Mouse (Mus musculus) ES-E14 (cell line): ENCODE measurements around the gene Cngb1. TPM values are rescaled to one million over a fixed set of nuclear protein-coding genes. Genes with fewer than 3 reads are reported as not detected.

Source experiments
- DNase-seq: peaks from one replicate; pipeline ENCODE4 v3.0.0-alpha.2; 2013; ENCODE audit warnings: low read depth, low spot score
- H3K27ac ChIP-seq: 2 replicates; pipeline ENCODE4 v1.5.1; 2012; ENCODE audit warnings: low read depth, mild to moderate bottlenecking, low read length, moderate library complexity, mixed read lengths; ENCODE audit not compliant: poor library complexity, insufficient read depth, severe bottlenecking
- H3K36me3 ChIP-seq: 2 replicates; pipeline ENCODE4 v1.6.1; 2012; ENCODE audit warnings: mild to moderate bottlenecking, low read length, moderate library complexity, mixed read lengths; ENCODE audit not compliant: control insufficient read depth, poor library complexity, insufficient read depth, severe bottlenecking
- H3K4me1 ChIP-seq, 2 experiments: fragments of 150-350 bp in 1 of 2; sonication (generic) in 1 of 2; 2 replicates each; pipeline ENCODE4 v1.6.1; 2012; ENCODE audit warnings: low read length in 2 of 2, mild to moderate bottlenecking in 1 of 2, mixed read lengths in 1 of 2; ENCODE audit not compliant: control insufficient read depth in 2 of 2, insufficient read depth in 2 of 2, poor library complexity in 1 of 2
- H3K4me3 ChIP-seq, 2 experiments: fragments of 150-350 bp in 1 of 2; sonication (generic) in 1 of 2; 2 replicates each; pipeline ENCODE4 v1.5.1; 2012; ENCODE audit warnings: low read length in 2 of 2, low read depth in 1 of 2, mild to moderate bottlenecking in 1 of 2, mixed read lengths in 1 of 2; ENCODE audit not compliant: insufficient read depth in 1 of 2, poor library complexity in 1 of 2, severe bottlenecking in 1 of 2
- H3K9ac ChIP-seq: 2 replicates; pipeline ENCODE4 v1.6.1; 2012; ENCODE audit warnings: low read depth, mild to moderate bottlenecking, low read length, mixed read lengths; ENCODE audit not compliant: poor library complexity, insufficient read depth, severe bottlenecking
- H3K9me3 ChIP-seq: fragments of 150-350 bp; sonication (generic); 2 replicates; pipeline ENCODE4 v1.6.1; 2012; ENCODE audit warnings: low read depth, mild to moderate bottlenecking, low read length; ENCODE audit not compliant: control insufficient read depth, insufficient read depth
- CHD2 ChIP-seq: IDR thresholded peaks from 2 replicates; pipeline ENCODE4 v1.6.1; 2014; ENCODE audit warnings: mild to moderate bottlenecking, low read depth, low read length, inconsistent platforms
- HCFC1 ChIP-seq: IDR thresholded peaks from 2 replicates; pipeline ENCODE4 v1.6.1; 2012; ENCODE audit warnings: low read length, inconsistent platforms, borderline replicate concordance; ENCODE audit not compliant: insufficient read depth
- MAFK ChIP-seq: IDR thresholded peaks from 2 replicates; pipeline ENCODE4 v1.6.1; 2014; ENCODE audit warnings: mild to moderate bottlenecking, low read depth, low read length, inconsistent platforms; ENCODE audit not compliant: insufficient read depth
- ZC3H11A ChIP-seq: IDR thresholded peaks from 2 replicates; pipeline ENCODE4 v1.6.1; 2012; ENCODE audit warnings: low read depth, mild to moderate bottlenecking, inconsistent platforms, low read length, borderline replicate concordance
- ZNF384 ChIP-seq: IDR thresholded peaks from 2 replicates; pipeline ENCODE4 v1.6.1; 2012; ENCODE audit warnings: low read depth, low read length, inconsistent platforms
- in situ Hi-C, 2 experiments: fragments of 600-800 bp; cut with MboI; formaldehyde crosslinking; loops; one replicate each; pipeline ENCODE4 v1.15.1; 2025; ENCODE audit warnings: low sequenced_read_pairs in 2 of 2, inconsistent platforms in 1 of 2; ENCODE audit not compliant: unreplicated experiment in 2 of 2
- total RNA-seq: library from RNA; depleted of rRNA; stranded (reverse); fragments of 300-350 nt; gene quantifications from 2 replicates; pipeline ENCODE4 v1.2.3, GENCODE M21; 2012

The Cngb1 gene
- total RNA-seq, 1 experiment, result 1.5 TPM

GRCm38 (mm10) chr8:95281493-95281892 lies 24.9 kb downstream of the Cngb1 start:
- DNase-seq, result no peak
- Histone ChIP-seq H3K4me1 (no peaks in the 10 kb centered on the region), H3K9me3 (no peaks in the 10 kb centered on the region), H3K27ac (no peak overlapping the region), H3K9ac (no peak overlapping the region), H3K36me3 (no peaks in the 10 kb centered on the region), H3K4me3 (no peak overlapping the region)
- in situ Hi-C loops, result no loop called here
- TF ChIP-seq CHD2 (no peak), ZNF384 (no peak), HCFC1 (no peak), ZC3H11A (no peak), MAFK (no peak)

- TF ChIP-seq CHD2 (no peak), MAFK (no peak)
- H3K4me1 ChIP-seq, result peaks cover 8 to 10% of the 10 kb centered on the region in 2 experiments
- no peaks in the 10 kb centered on the region for H3K9me3 ChIP-seq
- no peaks in the 10 kb centered on the region for H3K36me3 ChIP-seq
- no peak overlapping the region for H3K4me3 ChIP-seq
- no peak for DNase-seq
- in situ Hi-C loops, result no loop called here
- peak overlapping the region; percentile 14; the same call in 1 of the 2 replicates for H3K27ac ChIP-seq
- H3K9ac ChIP-seq, result no peak overlapping the region
These were observed 33.5 kb downstream of the Cngb1 start for GRCm38 (mm10) chr8:95272871-95273270.

GRCm38 (mm10) chr8:95271841-95272240 lies 34.5 kb downstream of the Cngb1 start:
- H3K27ac ChIP-seq, result peak overlapping the region; percentile 37; the same call in 1 of the 2 replicates
- no peak for TF ChIP-seq HCFC1
- no peak for TF ChIP-seq ZC3H11A
- no peak for TF ChIP-seq ZNF384
- TF ChIP-seq MAFK, result no peak
- no peak for TF ChIP-seq CHD2
- in situ Hi-C loops, result no loop called here

GRCm38 (mm10) chr8:95270501-95270900 lies 35.9 kb downstream of the Cngb1 start:
- H3K9ac ChIP-seq, result no peak overlapping the region
- no peak for DNase-seq
- peaks cover 8 to 10% of the 10 kb centered on the region in 2 experiments for H3K4me1 ChIP-seq
- H3K36me3 ChIP-seq, result peaks cover 3% of the 10 kb centered on the region; the same call in 1 of the 2 replicates
- no peaks in the 10 kb centered on the region for H3K9me3 ChIP-seq
- H3K27ac ChIP-seq, result no peak overlapping the region
- no peak for TF ChIP-seq ZNF384
- no peak for TF ChIP-seq ZC3H11A
- no peak for TF ChIP-seq CHD2
- no peak for TF ChIP-seq MAFK
- no peak for TF ChIP-seq HCFC1
- no peak overlapping the region for H3K4me3 ChIP-seq
- in situ Hi-C loops, result no loop called here

More at GRCm38 (mm10) chr8:95271841-95272240, 34.5 kb downstream of the Cngb1 start:
- Histone ChIP-seq H3K36me3 (no peaks in the 10 kb centered on the region), H3K4me1 (peaks cover 8 to 10% of the 10 kb centered on the region in 2 experiments), H3K4me3 (no peak overlapping the region), H3K9ac (no peak overlapping the region), H3K9me3 (no peaks in the 10 kb centered on the region)
- peak; percentile 54 for DNase-seq

GRCm38 (mm10) chr8:95262181-95262580 lies 44.2 kb downstream of the Cngb1 start:
- Histone ChIP-seq H3K4me3 (no peak overlapping the region), H3K9ac (no peak overlapping the region), H3K4me1 (no peaks in the 10 kb centered on the region), H3K36me3 (peaks cover 3% of the 10 kb centered on the region; the same call in 1 of the 2 replicates), H3K9me3 (no peaks in the 10 kb centered on the region), H3K27ac (no peak overlapping the region)
- TF ChIP-seq HCFC1 (no peak), ZNF384 (no peak), ZC3H11A (no peak), CHD2 (no peak), MAFK (no peak)
- no peak for DNase-seq
- in situ Hi-C loops, result no loop called here
